ENCODE assay signal across 24 mouse cellular contexts in the genomic region with DNA sequence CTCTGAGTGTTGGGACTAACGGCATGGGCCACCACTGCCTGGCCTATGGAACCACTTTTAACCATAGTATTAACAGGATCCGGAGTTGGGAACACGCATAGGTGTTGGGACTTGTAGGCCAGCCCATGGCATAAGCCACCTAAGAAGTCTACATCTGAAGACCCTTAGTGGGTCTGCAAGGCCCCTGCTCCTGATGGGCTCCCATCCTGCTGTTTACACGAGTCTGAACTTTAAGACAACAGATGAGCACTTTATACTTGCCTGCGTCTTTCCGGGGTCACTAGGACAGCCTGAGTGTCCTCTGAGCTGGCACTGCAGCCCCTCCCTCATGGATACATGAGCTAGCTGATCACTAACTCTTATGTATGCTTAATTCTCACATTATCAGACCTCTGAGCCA.
"Had no signal": no experiment of that assay in that cellular context is flagged by ENCODE, and none has a peak within 500 bp of the region (broad histone marks: within the 10 kb centered on the region; RNA-seq: fewer than 3 reads in every experiment).

No protein-coding gene starts in this region.

- H3K27me3 ChIP-seq: limb, embryonic 12.5 days; limb, embryonic 13.5 days; limb, embryonic 15.5 days; liver, embryonic 12.5 days; liver, embryonic 13.5 days; liver, embryonic 15.5 days; lung, embryonic 15.5 days; megakaryocyte, embryonic 14.5 days; midbrain, embryonic 12.5 days; midbrain, embryonic 13.5 days; midbrain, embryonic 15.5 days; neural tube, embryonic 12.5 days had no signal

- H3K4me2 ChIP-seq: limb, embryonic 12.5 days; limb, embryonic 13.5 days; limb, embryonic 15.5 days; liver, embryonic 11.5 days; liver, embryonic 12.5 days; liver, embryonic 13.5 days; liver, embryonic 15.5 days; lung, embryonic 14.5 days; lung, embryonic 15.5 days; midbrain, embryonic 11.5 days; midbrain, embryonic 12.5 days; midbrain, embryonic 13.5 days; midbrain, embryonic 15.5 days; neural tube, embryonic 12.5 days had no signal

- DNase-seq: left cerebral cortex, postnatal 4 days; liver; lung, adult 18-20 months; lung, adult 2 months; lung, postnatal 14 days had no signal

- H3K4me3 ChIP-seq: limb, embryonic 10.5 days; limb, embryonic 12.5 days; limb, embryonic 13.5 days; limb, embryonic 15.5 days; liver, embryonic 12.5 days; liver, embryonic 13.5 days; liver, embryonic 15.5 days; lung, embryonic 15.5 days; megakaryocyte, embryonic 14.5 days; midbrain, embryonic 10.5 days; midbrain, embryonic 12.5 days; midbrain, embryonic 13.5 days; midbrain, embryonic 15.5 days; neural tube, embryonic 12.5 days had no signal

- H3K27ac ChIP-seq: limb, embryonic 10.5 days; limb, embryonic 12.5 days; limb, embryonic 13.5 days; limb, embryonic 15.5 days; liver, embryonic 12.5 days; liver, embryonic 13.5 days; liver, embryonic 14.5 days; liver, embryonic 15.5 days; lung, embryonic 15.5 days; macrophage; midbrain, embryonic 10.5 days; midbrain, embryonic 12.5 days; midbrain, embryonic 13.5 days; midbrain, embryonic 15.5 days; neural tube, embryonic 12.5 days had no signal
